Mouse (Mus musculus) E14TG2a.4 (cell line): ENCODE measurements around the gene Lrtm1.

Experiments used
- CTCF ChIP-seq: conservative IDR thresholded peaks from 2 replicates; pipeline ENCODE4 v1.5.1; 2014; ENCODE audit warnings: low read length
- NANOG ChIP-seq: IDR thresholded peaks from 2 replicates; pipeline ENCODE4 v1.6.1; 2014; ENCODE audit warnings: borderline replicate concordance, low read length, mixed read lengths

DNA sequence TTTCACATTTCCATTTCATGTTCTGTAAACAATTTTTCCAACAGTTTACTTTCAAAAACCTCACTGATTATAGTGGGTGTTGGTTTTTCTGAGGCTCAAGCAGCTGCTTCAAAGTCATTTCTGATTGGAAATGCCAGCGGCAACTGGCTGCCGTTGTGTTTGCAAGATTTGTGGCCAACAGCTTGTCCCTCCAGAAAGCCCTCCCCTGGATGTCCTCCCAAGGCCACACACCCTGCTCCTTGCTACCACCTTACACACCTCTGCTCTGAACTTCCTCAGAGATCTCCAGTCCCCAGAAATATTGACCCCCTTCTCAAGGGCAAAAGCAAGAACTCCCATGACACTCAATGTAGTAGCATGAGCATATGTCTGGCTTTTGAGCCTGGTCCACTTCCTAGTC lies 44.7 kb downstream of the Lrtm1 start:
- TF ChIP-seq CTCF (no peak), NANOG (no peak)
